Mouse (Mus musculus) heart, embryonic 16.5 days (tissue): ENCODE measurements around the gene Banf2. TPM values are rescaled to one million over a fixed set of nuclear protein-coding genes. Genes with fewer than 3 reads are reported as not detected.

Source experiments
- ATAC-seq: fragments of 200-750 bp; cut with Nextera tagmentation; replicated peaks from 2 replicates; pipeline ENCODE4 v1.8.0; 2017; ENCODE audit warnings: moderate number of reproducible peaks; ENCODE audit not compliant: insufficient read depth, low FRiP score; ENCODE audit errors: extremely low read depth
- H3K27ac ChIP-seq: fragments of 300-500 bp; sonication (generic); 2 replicates; pipeline ENCODE4 v1.5.1; 2014; ENCODE audit warnings: mild to moderate bottlenecking, low read length, control low read depth, moderate library complexity
- H3K27me3 ChIP-seq: fragments of 300-500 bp; sonication (generic); 2 replicates; pipeline ENCODE4 v1.6.1; 2014; ENCODE audit warnings: low read length, mixed read lengths; ENCODE audit not compliant: control insufficient read depth, insufficient read depth
- H3K36me3 ChIP-seq: fragments of 300-500 bp; sonication (generic); 2 replicates; pipeline ENCODE4 v1.6.1; 2014; ENCODE audit not compliant: control insufficient read depth, insufficient read depth
- H3K4me1 ChIP-seq: fragments of 300-500 bp; sonication (generic); 2 replicates; pipeline ENCODE4 v1.6.1; 2014; ENCODE audit warnings: low read length, mixed read lengths; ENCODE audit not compliant: control insufficient read depth, insufficient read depth
- H3K4me2 ChIP-seq: fragments of 300-500 bp; sonication (generic); 2 replicates; pipeline ENCODE4 v1.6.1; 2014; ENCODE audit warnings: low read depth, mild to moderate bottlenecking, control low read depth, low read length
- H3K4me3 ChIP-seq: fragments of 300-500 bp; sonication (generic); 2 replicates; pipeline ENCODE4 v1.5.1; 2014; ENCODE audit warnings: mild to moderate bottlenecking, control low read depth, low read length
- H3K9ac ChIP-seq: fragments of 300-500 bp; sonication (generic); 2 replicates; pipeline ENCODE4 v1.6.1; 2014; ENCODE audit warnings: low read length, control low read depth
- H3K9me3 ChIP-seq: fragments of 300-500 bp; sonication (generic); replicated peaks from 2 replicates; pipeline ENCODE4 v1.6.1; 2016; ENCODE audit warnings: low read length; ENCODE audit not compliant: control insufficient read depth
- WGBS: fragments of 180-500 bp; shearing (Covaris S2); extraction: QIAGEN DNeasy Blood & Tissue Kit; methylation state at CpG from one replicate; pipeline ENCODE4 v1.1.7; 2014; 5-methylcytosine and 5-hydroxymethylcytosine counted together
- polyA plus RNA-seq: library from polyadenylated mRNA; unstranded; fragments of >200 nt; fragmentation: Nextera tagmentation; extraction: Ambion mirVana; gene quantifications from 2 replicates; pipeline ENCODE4 v1.2.1, GENCODE M21; 2015

The Banf2 gene
- not detected in 2 replicates for polyA plus RNA-seq

- ATAC-seq, result no peak
- no peak within 1 kb of the TSS for H3K27ac ChIP-seq
- H3K4me2 ChIP-seq, result no peak within 1 kb of the TSS
- H3K9ac ChIP-seq, result no peak within 1 kb of the TSS
- H3K9me3 ChIP-seq, result no peaks in the 10 kb centered on the region
- no peaks in the 10 kb centered on the region for H3K36me3 ChIP-seq
- no peaks in the 10 kb centered on the region for H3K4me1 ChIP-seq
- no peaks in the 10 kb centered on the region for H3K27me3 ChIP-seq
- 84% methylated on average over 2 of the region's 2 CpGs for WGBS
- H3K4me3 ChIP-seq, result no peak within 1 kb of the TSS
Measured at GRCm38 (mm10) chr2:144032664-144033063, at the start of gene Banf2. Gene Banf2 (plus strand): TSS chr2:144033059.

- no peak for ATAC-seq
- Histone ChIP-seq H3K9me3 (no peaks in the 10 kb centered on the region), H3K4me1 (0 out of 2 replicates have a peak, but pooled peaks cover 3% of the 10 kb centered on the region), H3K4me3 (no peak overlapping the region), H3K36me3 (peaks cover 8% of the 10 kb centered on the region; the same call in 1 of the 2 replicates), H3K9ac (no peak overlapping the region), H3K27ac (no peak overlapping the region), H3K4me2 (no peak overlapping the region), H3K27me3 (no peaks in the 10 kb centered on the region)
- 55% methylated on average over 2 of the region's 2 CpGs for WGBS
Measured at GRCm38 (mm10) chr2:143983482-143983881, 49.4 kb upstream of the Banf2 start.

GRCm38 (mm10) chr2:143987485-143987884 lies 45.4 kb upstream of the Banf2 start:
- no peak overlapping the region for H3K9ac ChIP-seq
- no peak overlapping the region for H3K4me2 ChIP-seq
- H3K27ac ChIP-seq, result no peak overlapping the region
- no peak for ATAC-seq
- H3K27me3 ChIP-seq, result no peaks in the 10 kb centered on the region
- 74% methylated on average over 2 of the region's 2 CpGs for WGBS
- H3K4me3 ChIP-seq, result no peak overlapping the region
- peaks cover 11% of the 10 kb centered on the region; the same call in 1 of the 2 replicates for H3K36me3 ChIP-seq
- H3K9me3 ChIP-seq, result no peaks in the 10 kb centered on the region
- H3K4me1 ChIP-seq, result peaks cover 21% of the 10 kb centered on the region

GRCm38 (mm10) chr2:143988016-143988415 lies 44.8 kb upstream of the Banf2 start:
- Histone ChIP-seq H3K4me3 (no peak overlapping the region), H3K36me3 (peaks cover 11% of the 10 kb centered on the region; the same call in 1 of the 2 replicates), H3K9ac (no peak overlapping the region), H3K27ac (no peak overlapping the region), H3K27me3 (no peaks in the 10 kb centered on the region), H3K4me2 (no peak overlapping the region), H3K4me1 (peaks cover 25% of the 10 kb centered on the region), H3K9me3 (no peaks in the 10 kb centered on the region)
- 87% methylated on average over 3 of the region's 3 CpGs for WGBS
- ATAC-seq, result no peak

GRCm38 (mm10) chr2:143990997-143991396 lies 41.9 kb upstream of the Banf2 start:
- Histone ChIP-seq H3K27me3 (no peaks in the 10 kb centered on the region), H3K4me3 (no peak overlapping the region), H3K27ac (no peak overlapping the region), H3K9ac (no peak overlapping the region), H3K9me3 (no peaks in the 10 kb centered on the region), H3K4me1 (peaks cover 30% of the 10 kb centered on the region), H3K36me3 (0 out of 2 replicates have a peak, but pooled peaks cover 3% of the 10 kb centered on the region), H3K4me2 (no peak overlapping the region)
- 21% methylated on average over 1 of the region's 1 CpGs for WGBS
- peak; percentile 65 for ATAC-seq

- 73% methylated on average over 7 of the region's 7 CpGs for WGBS
- no peaks in the 10 kb centered on the region for H3K9me3 ChIP-seq
- H3K27me3 ChIP-seq, result no peaks in the 10 kb centered on the region
- H3K4me1 ChIP-seq, result peaks cover 30% of the 10 kb centered on the region
- H3K27ac ChIP-seq, result peak overlapping the region; percentile 25; the same call in 1 of the 2 replicates
- H3K36me3 ChIP-seq, result 0 out of 2 replicates have a peak, but pooled peaks cover 3% of the 10 kb centered on the region
- no peak; the same call in 1 of the 2 replicates for ATAC-seq
- no peak overlapping the region for H3K4me2 ChIP-seq
- no peak overlapping the region for H3K4me3 ChIP-seq
- H3K9ac ChIP-seq, result no peak overlapping the region
Measured at GRCm38 (mm10) chr2:143991964-143992672, 40.7 kb upstream of the Banf2 start.

- Histone ChIP-seq H3K4me2 (no peak overlapping the region), H3K27ac (peak overlapping the region; percentile 59), H3K4me3 (no peak overlapping the region), H3K36me3 (0 out of 2 replicates have a peak, but pooled peaks cover 3% of the 10 kb centered on the region), H3K27me3 (no peaks in the 10 kb centered on the region), H3K9ac (no peak overlapping the region), H3K9me3 (no peaks in the 10 kb centered on the region), H3K4me1 (peaks cover 30% of the 10 kb centered on the region)
- WGBS, result 76% methylated on average over 1 of the region's 1 CpGs
- ATAC-seq, result no peak
Measured at GRCm38 (mm10) chr2:143992977-143993376, 39.9 kb upstream of the Banf2 start.

GRCm38 (mm10) chr2:144002229-144002984 lies 30.5 kb upstream of the Banf2 start:
- no peak for ATAC-seq
- Histone ChIP-seq H3K27me3 (no peaks in the 10 kb centered on the region), H3K9me3 (no peaks in the 10 kb centered on the region), H3K4me1 (peaks cover 45% of the 10 kb centered on the region), H3K4me2 (no peak overlapping the region), H3K27ac (no peak overlapping the region), H3K9ac (no peak overlapping the region), H3K36me3 (no peaks in the 10 kb centered on the region), H3K4me3 (no peak overlapping the region)
- WGBS, result 88% methylated on average over 5 of the region's 5 CpGs

- H3K4me3 ChIP-seq, result no peak overlapping the region
- no peak overlapping the region for H3K27ac ChIP-seq
- no peak for ATAC-seq
- H3K4me2 ChIP-seq, result no peak overlapping the region
- H3K9me3 ChIP-seq, result no peaks in the 10 kb centered on the region
- H3K4me1 ChIP-seq, result peaks cover 52% of the 10 kb centered on the region
- H3K9ac ChIP-seq, result no peak overlapping the region
- WGBS, result 31% methylated on average over 2 of the region's 2 CpGs
- H3K27me3 ChIP-seq, result no peaks in the 10 kb centered on the region
- no peaks in the 10 kb centered on the region for H3K36me3 ChIP-seq
Measured at GRCm38 (mm10) chr2:144003544-144003943, 29.3 kb upstream of the Banf2 start.
